Mouse (Mus musculus): ENCODE data around the gene Zkscan6. TPM values are rescaled to one million over a fixed set of nuclear protein-coding genes. Genes with fewer than 3 reads are reported as not detected.

Gene Zkscan6
- polyA plus RNA-seq, 1 experiment from 2014 or later = 9.5 TPM

DNA sequence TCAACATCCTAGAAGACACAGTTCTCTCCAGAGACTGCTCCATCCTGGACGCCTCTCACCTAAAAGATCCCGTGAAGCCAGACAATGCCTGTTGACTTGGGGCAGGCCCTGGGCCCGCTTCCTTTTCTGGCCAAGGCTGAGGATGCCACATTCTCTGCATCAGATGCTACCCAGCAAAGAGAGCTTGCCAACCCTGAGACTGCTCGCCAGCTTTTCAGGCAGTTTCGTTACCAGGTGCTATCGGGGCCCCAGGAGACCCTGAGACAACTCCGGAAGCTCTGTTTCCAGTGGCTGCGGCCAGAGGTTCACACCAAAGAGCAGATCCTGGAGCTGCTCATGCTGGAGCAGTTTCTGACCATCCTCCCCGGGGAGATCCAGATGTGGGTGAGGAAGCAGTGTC lies 7.4 kb downstream of the Zkscan6 start:
- 91% methylated on average over 9 of the region's 9 CpGs for WGBS
- Histone ChIP-seq H3K4me1 (replicated peaks) (peaks cover 6% of the 10 kb centered on the region), H3K27ac (no peak overlapping the region), H3K9me3 (replicated peaks) (no peaks in the 10 kb centered on the region), H3K4me2 (no peak overlapping the region), H3K36me3 (peaks cover 26% of the 10 kb centered on the region; the same call in 1 of the 2 replicates), H3K9ac (no peak overlapping the region), H3K27me3 (no peaks in the 10 kb centered on the region), H3K4me3 (no peak overlapping the region)
- no peak for ATAC-seq (replicated peaks; ENCODE audit: insufficient number of reproducible peaks, insufficient read depth, low FRiP score, low read depth)

DNA sequence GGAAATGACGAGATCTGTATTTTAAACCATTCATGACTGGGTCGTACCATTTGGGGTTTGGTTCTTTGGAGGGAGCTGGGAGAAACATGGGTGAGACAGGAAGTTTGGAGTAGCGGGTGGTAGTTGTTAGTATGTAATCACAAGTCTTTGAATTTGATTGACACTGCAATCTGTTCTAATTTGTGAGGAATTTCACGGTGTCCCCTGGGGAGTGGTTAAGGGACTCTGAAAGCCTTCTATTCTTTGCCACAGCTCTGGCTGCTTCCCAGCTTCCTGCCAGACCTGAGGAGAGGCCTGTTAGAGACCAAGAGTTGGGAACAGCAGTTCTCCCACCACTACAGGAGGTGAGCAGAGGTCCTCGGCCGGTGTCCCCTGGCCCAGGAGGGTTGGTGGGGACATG lies 9.3 kb downstream of the Zkscan6 start:
- ATAC-seq (replicated peaks; ENCODE audit: insufficient number of reproducible peaks, insufficient read depth, low FRiP score, low read depth) = no peak
- Histone ChIP-seq H3K36me3 (peaks cover 29% of the 10 kb centered on the region; the same call in 1 of the 2 replicates), H3K4me2 (no peak overlapping the region), H3K9me3 (replicated peaks) (no peaks in the 10 kb centered on the region), H3K27me3 (no peaks in the 10 kb centered on the region), H3K9ac (no peak overlapping the region), H3K4me1 (replicated peaks) (peaks cover 6% of the 10 kb centered on the region), H3K27ac (no peak overlapping the region), H3K4me3 (no peak overlapping the region)
- WGBS = 60% methylated on average over 6 of the region's 6 CpGs

DNA sequence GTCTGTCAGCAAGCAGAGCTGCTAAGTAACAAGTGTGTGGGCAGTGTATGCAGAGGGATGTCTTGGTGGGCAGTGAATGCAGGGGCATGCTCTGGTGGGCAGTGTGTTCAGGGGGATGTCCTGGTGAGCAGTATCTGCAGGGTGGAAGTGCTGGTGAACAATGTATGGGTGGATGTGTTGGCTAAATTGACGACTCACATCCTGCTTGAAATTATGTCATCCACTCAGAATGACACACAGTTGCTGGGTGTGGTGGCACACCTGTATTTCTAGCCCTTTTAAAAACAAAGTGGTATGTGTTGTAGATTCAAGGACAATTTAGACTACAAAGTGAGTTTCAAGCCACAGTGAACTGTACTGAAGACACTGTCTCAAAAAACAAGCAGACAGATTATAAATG lies 11.2 kb downstream of the Zkscan6 start:
- 68% methylated on average over 1 of the region's 1 CpGs for WGBS
- Histone ChIP-seq H3K36me3 (peaks cover 45% of the 10 kb centered on the region), H3K9me3 (replicated peaks) (no peaks in the 10 kb centered on the region), H3K27ac (no peak overlapping the region), H3K4me3 (no peak overlapping the region), H3K4me2 (no peak overlapping the region), H3K27me3 (no peaks in the 10 kb centered on the region), H3K9ac (no peak overlapping the region), H3K4me1 (replicated peaks) (peaks cover 6% of the 10 kb centered on the region; the same call in 1 of the 2 replicates)
- ATAC-seq (replicated peaks; ENCODE audit: insufficient number of reproducible peaks, insufficient read depth, low FRiP score, low read depth) = no peak

DNA sequence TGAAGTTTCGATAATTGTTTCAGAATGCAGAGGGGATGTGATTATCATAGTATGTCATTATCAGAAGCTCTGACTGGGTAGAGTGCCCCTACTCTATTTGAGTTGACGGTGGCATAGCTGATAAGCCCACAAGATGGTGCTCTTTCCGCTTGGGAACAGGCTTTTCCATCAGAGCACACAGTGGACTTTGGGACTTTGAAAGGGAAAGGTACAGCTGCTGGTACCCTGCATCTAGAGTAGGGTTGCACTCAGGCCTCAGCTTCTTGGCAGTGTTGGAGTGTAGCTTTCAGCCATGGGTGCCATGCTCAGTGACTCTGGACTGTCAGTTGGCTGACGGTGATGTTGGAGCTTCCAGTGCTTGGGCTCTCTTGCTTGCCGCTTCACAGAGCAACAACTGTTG lies 13.3 kb downstream of the Zkscan6 start:
- Histone ChIP-seq H3K27me3 (no peaks in the 10 kb centered on the region), H3K4me2 (no peak overlapping the region), H3K9me3 (replicated peaks) (no peaks in the 10 kb centered on the region), H3K9ac (no peak overlapping the region), H3K4me1 (replicated peaks) (peaks cover 6% of the 10 kb centered on the region; the same call in 1 of the 2 replicates), H3K4me3 (no peak overlapping the region), H3K36me3 (peaks cover 43% of the 10 kb centered on the region), H3K27ac (no peak overlapping the region)
- ATAC-seq (replicated peaks; ENCODE audit: insufficient number of reproducible peaks, insufficient read depth, low FRiP score, low read depth) = no peak
- 65% methylated on average over 5 of the region's 5 CpGs for WGBS

DNA sequence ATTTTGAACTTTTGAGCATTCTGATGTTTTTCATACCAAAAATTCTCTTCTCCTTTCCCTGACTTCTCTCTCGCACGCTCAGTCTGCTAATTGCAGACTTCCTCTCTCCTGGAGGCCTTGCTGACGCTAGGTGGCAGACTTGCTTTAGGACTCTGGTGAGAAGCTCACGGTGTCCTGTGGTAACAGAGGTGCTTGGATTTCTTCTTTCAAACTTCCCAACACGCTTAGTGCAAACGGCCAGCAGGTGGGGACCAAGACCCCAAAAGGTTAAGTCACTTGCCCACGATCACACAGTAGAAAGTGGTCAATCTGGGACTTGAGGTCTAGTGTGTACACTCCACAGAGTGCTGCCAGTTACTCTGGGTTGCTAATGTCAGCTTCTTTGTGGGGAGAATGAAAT lies 13.9 kb downstream of the Zkscan6 start:
- ATAC-seq (replicated peaks; ENCODE audit: insufficient number of reproducible peaks, insufficient read depth, low FRiP score, low read depth) = no peak
- Histone ChIP-seq H3K9ac (no peak overlapping the region), H3K4me2 (no peak overlapping the region), H3K36me3 (peaks cover 40% of the 10 kb centered on the region), H3K4me1 (replicated peaks) (peaks cover 3% of the 10 kb centered on the region; the same call in 1 of the 2 replicates), H3K27me3 (no peaks in the 10 kb centered on the region), H3K4me3 (no peak overlapping the region), H3K9me3 (replicated peaks) (no peaks in the 10 kb centered on the region), H3K27ac (no peak overlapping the region)
- 15% methylated on average over 7 of the region's 7 CpGs for WGBS

DNA sequence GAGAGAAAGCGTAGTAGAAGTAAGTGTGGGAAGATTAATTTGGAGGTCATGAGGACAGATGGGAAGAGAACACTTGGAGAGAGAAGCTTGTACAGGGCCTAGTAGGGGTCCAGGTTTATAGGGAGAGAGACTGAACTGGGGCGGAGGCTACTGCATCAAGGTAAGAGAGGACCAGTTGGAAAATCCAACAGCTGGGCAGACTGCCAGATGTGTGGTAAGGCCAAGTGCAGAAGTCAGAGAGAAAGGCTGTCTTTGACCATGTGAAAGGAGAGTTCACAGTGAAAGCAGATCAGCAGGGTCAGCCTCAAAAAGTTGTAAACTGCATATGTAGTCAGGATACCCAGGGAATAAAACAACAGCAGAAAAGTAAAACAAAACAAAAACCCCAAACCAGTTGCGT lies 17.6 kb downstream of the Zkscan6 start:
- Histone ChIP-seq H3K9ac (no peak overlapping the region), H3K36me3 (peaks cover 50% of the 10 kb centered on the region), H3K27ac (no peak overlapping the region), H3K27me3 (no peaks in the 10 kb centered on the region), H3K4me3 (no peak overlapping the region), H3K9me3 (replicated peaks) (no peaks in the 10 kb centered on the region), H3K4me1 (replicated peaks) (no peaks in the 10 kb centered on the region), H3K4me2 (no peak overlapping the region)
- 91% methylated on average over 3 of the region's 3 CpGs for WGBS
- no peak for ATAC-seq (replicated peaks; ENCODE audit: insufficient number of reproducible peaks, insufficient read depth, low FRiP score, low read depth)

DNA sequence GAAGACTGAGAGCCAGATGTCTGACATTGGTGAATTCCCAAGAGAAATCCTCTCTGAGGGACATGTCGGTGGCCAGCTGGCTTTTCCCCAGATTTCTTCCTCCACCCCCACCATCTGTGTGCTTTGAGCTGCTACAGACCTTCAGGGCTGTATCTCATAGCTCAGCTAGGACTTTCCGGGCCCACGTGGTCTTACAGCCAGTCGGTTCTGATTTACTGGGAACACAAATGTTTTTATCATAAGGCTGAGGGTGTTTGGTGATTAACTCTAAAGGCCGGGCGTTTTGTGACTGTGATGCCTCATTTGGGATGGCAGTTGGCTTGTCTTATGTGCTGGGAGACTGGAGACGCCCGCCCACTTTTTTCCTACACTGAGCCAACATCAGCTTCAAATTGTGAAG lies 32.0 kb downstream of the Zkscan6 start:
- H3K9ac ChIP-seq = no peak overlapping the region
- H3K4me3 ChIP-seq = no peak overlapping the region
- H3K4me1 ChIP-seq (replicated peaks) = peaks cover 4% of the 10 kb centered on the region; the same call in 1 of the 2 replicates
- no peak for ATAC-seq (replicated peaks; ENCODE audit: insufficient number of reproducible peaks, insufficient read depth, low FRiP score, low read depth)
- H3K27me3 ChIP-seq = no peaks in the 10 kb centered on the region
- WGBS = 38% methylated on average over 8 of the region's 8 CpGs
- H3K27ac ChIP-seq = no peak overlapping the region
- no peaks in the 10 kb centered on the region for H3K9me3 ChIP-seq (replicated peaks)
- H3K4me2 ChIP-seq = no peak overlapping the region
- H3K36me3 ChIP-seq = no peaks in the 10 kb centered on the region

DNA sequence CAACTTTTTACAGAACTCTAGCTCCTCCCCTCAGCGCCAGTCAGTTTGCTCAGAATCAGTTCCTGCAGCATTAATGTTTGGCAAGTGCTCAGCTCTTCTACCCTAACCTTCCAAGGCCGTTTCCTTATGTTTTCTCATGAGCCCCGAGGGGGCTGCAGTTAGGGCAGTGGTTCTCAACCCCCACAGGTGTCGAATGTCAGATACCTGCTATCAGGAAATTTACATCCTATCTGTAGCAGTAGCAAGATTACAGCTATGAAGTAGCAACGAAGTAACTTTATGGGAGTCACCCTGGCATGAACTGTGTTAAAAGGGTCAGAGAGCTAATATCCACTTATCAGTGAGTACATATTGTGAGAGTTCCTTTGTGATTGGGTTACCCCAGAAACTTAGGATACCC lies 39.5 kb downstream of the Zkscan6 start:
- Histone ChIP-seq H3K9me3 (replicated peaks) (no peaks in the 10 kb centered on the region), H3K4me2 (no peak overlapping the region), H3K4me1 (replicated peaks) (no peaks in the 10 kb centered on the region), H3K9ac (no peak overlapping the region), H3K27me3 (no peaks in the 10 kb centered on the region), H3K27ac (no peak overlapping the region), H3K36me3 (no peaks in the 10 kb centered on the region), H3K4me3 (no peak overlapping the region)
- no peak for ATAC-seq (replicated peaks; ENCODE audit: insufficient number of reproducible peaks, insufficient read depth, low FRiP score, low read depth)
- WGBS = 43% methylated on average over 5 of the region's 5 CpGs

DNA sequence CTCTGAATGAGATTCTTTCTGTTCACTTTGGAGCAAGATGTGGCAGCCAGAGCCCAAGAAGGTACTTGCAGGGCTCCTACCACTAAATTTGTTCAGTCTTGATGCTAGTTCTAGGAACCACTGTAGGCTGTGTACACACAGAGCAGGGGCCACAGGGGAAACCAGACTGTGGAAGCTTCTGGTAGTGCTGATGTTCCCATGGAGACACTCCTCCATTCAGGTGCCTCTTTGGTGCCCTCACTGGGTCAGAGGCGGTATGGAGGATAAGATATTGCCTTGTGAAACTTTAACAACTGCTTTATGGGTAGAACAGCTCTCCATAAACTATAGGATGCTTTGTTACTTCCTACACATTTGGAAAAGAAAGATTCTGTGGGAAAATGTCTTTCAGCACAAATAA lies 45.1 kb downstream of the Zkscan6 start:
- no peaks in the 10 kb centered on the region for H3K4me1 ChIP-seq (replicated peaks)
- no peak overlapping the region for H3K4me2 ChIP-seq
- ATAC-seq (replicated peaks; ENCODE audit: insufficient number of reproducible peaks, insufficient read depth, low FRiP score, low read depth) = no peak
- no peak overlapping the region for H3K27ac ChIP-seq
- no peak overlapping the region for H3K9ac ChIP-seq
- WGBS = 14% methylated on average over 1 of the region's 1 CpGs
- no peaks in the 10 kb centered on the region for H3K36me3 ChIP-seq
- no peaks in the 10 kb centered on the region for H3K9me3 ChIP-seq (replicated peaks)
- no peaks in the 10 kb centered on the region for H3K27me3 ChIP-seq
- no peak overlapping the region for H3K4me3 ChIP-seq

DNA sequence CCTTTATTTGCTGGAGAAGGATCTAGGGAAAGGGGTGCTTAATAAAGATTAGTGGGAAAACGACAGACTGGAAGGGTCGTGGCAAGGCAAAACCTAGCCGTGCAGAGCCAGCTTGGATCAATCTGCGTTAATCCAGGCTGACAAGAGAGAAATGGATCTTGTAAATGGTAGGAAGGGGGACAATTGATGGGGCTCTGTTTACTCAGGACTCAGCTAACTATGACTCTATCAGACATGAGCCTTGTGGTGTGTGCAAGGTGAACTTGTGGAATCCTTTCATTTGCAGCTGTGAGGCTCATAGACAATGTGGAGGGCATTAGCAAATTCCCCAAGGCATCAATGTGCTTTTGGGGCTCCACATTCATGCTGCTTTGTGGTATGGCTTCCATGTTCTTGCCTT lies 54.5 kb downstream of the Zkscan6 start:
- Histone ChIP-seq H3K36me3 (no peaks in the 10 kb centered on the region), H3K4me2 (no peak overlapping the region), H3K9me3 (replicated peaks) (no peaks in the 10 kb centered on the region), H3K4me3 (no peak overlapping the region), H3K27ac (no peak overlapping the region), H3K4me1 (replicated peaks) (no peaks in the 10 kb centered on the region), H3K27me3 (no peaks in the 10 kb centered on the region), H3K9ac (no peak overlapping the region)
- 62% methylated on average over 4 of the region's 4 CpGs for WGBS
- ATAC-seq (replicated peaks; ENCODE audit: insufficient number of reproducible peaks, insufficient read depth, low FRiP score, low read depth) = no peak

DNA sequence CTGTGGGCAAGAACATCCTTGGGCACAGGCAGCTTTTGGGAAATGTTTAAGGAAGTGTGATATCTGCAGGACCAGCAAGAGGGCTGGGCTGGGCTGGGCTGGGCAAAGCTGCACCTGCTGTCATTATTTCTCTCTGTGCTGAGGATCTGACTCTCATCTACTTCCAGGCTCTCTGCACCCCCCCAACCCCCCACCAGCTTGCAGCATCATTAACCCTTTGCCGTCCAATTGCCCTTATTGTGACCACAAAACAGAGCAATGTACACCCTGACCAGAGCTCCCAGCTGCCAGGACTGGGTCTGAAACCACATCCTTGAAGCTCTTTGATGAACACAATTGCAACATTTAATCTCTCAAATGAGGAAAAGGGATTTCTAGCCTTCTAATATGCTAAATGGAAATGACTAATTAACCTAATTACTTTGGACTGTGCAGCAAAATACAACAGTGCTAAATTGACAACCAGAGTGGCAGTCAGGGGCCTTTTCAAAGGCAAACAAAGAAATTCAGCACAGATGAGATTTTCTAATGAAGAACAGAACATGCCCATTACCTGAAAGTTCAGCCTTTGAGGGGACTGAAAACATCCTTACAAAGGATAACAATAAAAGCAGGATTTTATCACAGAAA lies 70.3 kb downstream of the Zkscan6 start:
- WGBS = 60% methylated on average over 1 of the region's 1 CpGs
- no peaks in the 10 kb centered on the region for H3K27me3 ChIP-seq
- no peak overlapping the region for H3K4me3 ChIP-seq
- H3K4me1 ChIP-seq (replicated peaks) = no peaks in the 10 kb centered on the region
- ATAC-seq (replicated peaks; ENCODE audit: insufficient number of reproducible peaks, insufficient read depth, low FRiP score, low read depth) = no peak
- H3K4me2 ChIP-seq = no peak overlapping the region
- no peak overlapping the region for H3K9ac ChIP-seq
- H3K36me3 ChIP-seq = no peaks in the 10 kb centered on the region
- no peaks in the 10 kb centered on the region for H3K9me3 ChIP-seq (replicated peaks)
- no peak overlapping the region for H3K27ac ChIP-seq
